Mouse (Mus musculus) activated CD4-positive, CD25-positive, alpha-beta regulatory T cell, adult 4 months (primary cell): ENCODE measurements at regions not wholly inside any gene's neighbourhood (a gene's known extent, or its start where the extent isn't known, plus 50 kb on each side); places are given as distances from the start of the nearest gene placed in this dataset.

Experiments used
- ATAC-seq: one replicate; pipeline ENCODE4 v1.8.0; 2017

DNA sequence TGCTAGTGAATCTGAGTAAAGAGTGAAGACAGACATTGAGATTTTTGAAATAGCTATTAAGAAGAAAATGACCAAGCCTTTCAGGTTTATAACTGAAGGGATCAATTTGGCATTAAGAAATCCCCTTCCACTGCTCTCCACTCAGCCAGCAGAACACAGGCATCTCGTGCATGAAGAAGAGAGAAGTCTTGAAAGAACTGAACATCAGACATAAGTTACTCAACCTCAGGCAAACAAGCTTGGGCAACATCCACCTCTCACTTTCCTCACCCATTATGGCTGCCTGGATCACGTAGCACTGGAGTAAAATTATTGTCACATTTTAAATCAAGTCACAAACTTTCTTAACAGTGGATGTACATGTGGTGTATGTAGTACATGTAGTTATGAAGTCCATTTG is 115.6 kb upstream of the Otogl start:
- no peak for ATAC-seq

DNA sequence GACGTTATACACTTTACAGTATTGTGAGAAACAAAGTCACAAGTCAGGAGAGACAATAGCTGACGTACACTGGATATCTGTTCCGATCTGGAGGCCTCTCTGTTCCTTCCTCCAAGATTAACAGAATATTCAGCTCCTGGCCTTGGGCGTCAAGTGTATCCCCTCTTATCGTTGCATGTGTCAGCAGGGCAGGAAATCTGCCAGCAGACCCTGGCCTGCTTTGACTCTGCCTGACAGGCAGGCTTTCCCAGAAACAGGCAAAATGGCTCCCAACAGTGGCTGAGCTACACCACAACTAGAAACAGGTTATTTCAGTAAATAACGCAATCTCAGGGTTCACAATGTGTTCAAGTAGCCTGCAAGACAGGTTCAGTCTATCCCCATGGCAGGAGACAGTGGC is 112.3 kb upstream of the Otogl start:
- ATAC-seq, result no peak

DNA sequence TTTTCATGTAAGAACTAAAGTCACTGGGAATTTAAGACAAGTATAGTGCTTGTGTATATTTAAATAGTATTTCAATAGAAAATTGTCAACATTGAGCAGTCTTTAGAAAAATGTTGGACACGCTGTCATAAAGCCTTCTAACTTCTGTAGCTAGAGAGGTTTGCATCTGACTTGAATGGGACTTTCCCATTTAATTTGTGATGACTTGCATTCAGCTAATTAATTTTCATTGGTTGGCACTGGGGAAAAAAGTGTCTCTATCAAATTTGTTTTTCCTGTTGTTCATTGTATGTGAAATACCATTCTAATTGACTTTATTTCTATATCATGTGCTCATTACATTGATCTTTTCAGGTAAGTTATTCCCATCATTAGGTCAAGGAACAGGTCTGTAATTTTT is 104.6 kb upstream of the Otogl start:
- ATAC-seq, result no peak

DNA sequence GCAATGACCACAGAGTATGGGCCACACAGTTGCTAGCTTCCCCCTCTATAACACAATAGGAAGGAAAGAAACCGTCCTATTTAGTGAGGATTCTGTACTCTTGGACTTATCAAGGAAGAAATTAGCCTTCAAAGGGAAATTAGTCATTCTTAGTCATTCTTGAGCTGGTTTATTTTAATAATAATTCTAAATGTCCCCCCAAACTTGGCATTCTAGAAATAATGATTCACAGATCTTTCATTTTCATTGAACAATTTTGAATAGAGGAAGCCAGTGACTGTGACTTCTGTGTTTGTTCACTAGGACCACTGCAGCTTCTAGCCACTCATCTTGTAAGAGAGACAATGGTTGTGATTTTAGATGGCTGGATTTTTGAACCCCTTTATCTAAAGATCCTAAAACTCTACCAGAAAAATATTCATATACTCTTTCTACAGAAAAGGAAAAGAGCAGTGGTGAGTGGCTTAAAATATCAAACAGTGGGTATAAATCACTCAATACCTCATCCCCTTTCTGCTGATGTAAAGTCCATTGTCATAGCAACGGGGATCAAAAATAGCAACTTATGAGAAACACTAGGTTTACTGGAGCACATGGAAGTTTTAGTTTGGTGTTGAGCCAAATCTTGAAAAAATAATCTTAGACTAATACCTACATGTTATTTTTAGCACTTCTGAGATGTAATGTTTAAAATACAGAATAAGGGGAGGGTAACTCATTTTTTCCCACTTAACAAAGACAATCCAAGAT is 83.1 kb upstream of the Otogl start:
- no peak for ATAC-seq

DNA sequence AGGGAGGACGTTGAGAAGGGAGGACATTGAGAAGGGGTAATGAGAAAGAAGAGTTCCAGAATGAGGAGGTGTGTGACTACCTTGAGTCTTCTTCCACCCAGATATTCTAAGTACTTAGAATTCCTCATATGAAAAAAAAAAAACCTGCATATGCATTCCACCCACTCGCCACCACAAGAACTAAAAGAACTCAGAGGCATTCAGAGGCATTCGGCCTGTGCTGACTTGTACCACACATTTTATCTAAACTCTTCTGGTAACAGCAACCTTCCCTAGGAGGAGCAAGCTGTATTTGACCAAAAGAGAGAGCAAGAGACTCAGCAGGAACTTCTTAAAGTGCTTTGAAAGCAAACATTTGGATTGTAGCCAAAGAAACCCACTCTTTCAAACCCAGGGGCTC is 80.7 kb upstream of the Otogl start:
- no peak for ATAC-seq

DNA sequence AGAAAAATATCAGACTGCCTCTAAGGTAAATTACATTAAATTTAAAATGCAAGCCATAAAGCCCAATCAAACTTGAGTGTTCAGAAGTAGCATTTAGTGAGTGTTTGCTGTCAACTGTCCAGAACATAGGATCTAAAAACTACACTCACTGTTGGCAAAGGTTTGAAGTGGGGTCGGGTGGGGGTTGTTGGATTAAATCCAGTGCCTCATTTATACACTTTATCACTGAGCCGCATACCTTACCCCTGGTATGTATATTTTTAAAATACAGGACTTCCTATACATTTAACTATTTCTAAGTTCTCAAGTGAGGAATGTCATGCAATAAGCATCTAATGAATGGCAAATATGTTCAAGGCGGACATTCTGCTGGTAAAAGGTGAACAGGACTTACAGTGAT is 78.6 kb upstream of the Otogl start:
- ATAC-seq, result no peak

DNA sequence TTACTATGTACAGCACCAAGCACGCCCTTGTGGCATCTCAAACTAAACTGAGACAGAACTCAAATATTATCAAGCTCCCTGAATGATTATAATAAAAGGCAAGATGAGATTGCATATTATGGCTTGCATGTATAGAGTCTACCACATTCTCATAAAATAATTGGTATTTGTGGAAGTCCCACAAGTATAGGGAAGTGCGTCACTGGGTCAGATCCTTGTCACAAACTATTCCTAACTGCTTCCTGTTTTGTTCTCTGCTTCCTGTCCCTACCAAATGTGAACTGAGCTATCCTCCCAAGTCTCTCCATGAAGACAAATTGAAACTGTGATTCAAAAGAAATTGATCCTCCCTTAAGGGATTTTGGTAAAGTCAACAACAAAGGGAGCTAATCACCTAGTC is 78.0 kb upstream of the Otogl start:
- ATAC-seq, result no peak

DNA sequence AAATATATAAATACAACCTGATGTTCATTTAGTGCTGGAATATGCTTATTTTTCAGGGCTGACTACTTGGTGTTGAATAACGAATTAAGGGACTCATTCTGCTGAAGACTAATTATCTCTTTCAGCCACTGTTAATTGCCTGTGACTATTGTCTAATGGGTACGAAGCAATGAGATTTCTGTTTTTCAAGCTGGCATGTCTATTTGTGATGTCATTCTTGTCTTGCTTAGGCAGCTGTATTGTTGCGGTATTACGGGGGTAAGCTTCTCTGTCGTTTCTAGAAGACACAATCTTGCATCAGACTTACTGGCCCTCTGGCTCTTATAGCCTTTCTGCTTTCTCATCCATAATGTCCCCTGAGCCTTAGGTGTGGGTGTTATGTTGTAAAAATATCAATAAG is 70.7 kb upstream of the Otogl start:
- no peak for ATAC-seq

DNA sequence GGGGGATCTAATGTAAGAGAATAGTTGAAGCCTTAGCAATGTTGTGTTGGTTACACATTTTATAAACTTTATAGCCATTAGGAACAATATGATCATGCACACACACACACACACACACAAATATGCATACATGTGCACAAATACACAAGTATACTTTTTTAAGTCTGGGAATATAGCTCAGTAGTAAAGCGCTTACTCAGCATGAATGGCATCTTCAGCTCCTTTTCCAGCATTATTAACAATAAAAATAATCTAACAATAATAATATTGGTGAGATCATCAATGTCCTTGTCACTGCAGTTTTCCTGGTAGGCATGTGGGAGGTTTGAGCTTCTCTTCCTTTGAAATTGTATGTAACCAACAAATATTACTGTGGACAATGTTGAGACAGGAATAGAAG is 70.1 kb upstream of the Otogl start:
- no peak for ATAC-seq

DNA sequence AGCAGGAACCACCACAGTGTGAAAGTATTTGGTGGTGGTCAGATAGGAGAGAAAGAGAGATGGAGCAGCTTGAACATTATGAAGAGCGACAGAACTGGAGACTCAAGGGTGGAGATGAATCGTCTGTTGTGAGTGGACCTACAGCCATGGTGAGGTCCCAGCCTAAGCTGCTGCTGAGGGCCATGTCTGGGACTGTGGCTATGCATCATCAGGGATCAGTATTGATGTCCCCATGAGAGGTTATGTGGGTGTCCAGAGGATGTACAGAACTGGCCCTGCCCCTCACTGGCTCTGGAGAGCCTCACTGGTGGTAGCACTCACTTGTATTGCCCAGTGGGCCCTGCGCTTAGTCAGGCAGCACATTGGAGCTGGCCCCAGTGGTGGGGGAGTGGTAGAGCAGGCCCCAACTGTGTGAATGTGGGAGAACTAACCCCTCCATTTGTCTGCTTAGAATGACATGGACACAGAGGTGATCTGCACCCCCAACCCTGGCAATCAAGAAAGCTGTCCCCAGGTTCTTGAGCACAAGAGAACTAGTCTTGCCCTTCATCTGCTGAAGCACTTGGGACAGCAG is 64.5 kb upstream of the Otogl start:
- ATAC-seq, result no peak

DNA sequence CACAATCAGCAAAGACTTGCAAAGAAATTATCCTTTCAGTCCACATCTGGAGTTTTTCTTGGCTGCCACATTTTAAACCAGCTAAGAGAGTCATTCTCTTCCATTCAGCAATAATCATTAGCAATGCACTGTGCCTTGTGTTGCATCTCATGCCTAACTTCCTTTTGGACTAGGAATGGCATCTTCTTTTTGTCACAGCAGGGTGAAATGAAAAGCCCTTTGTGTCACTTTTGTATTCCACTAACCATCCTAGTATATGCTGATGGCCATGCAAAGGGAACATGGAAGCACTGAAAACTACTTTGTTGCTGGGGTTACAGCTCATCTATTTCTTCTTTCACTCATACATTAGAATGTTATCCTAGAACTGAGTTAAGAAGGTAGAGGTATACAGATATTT is 59.8 kb upstream of the Otogl start:
- no peak for ATAC-seq

DNA sequence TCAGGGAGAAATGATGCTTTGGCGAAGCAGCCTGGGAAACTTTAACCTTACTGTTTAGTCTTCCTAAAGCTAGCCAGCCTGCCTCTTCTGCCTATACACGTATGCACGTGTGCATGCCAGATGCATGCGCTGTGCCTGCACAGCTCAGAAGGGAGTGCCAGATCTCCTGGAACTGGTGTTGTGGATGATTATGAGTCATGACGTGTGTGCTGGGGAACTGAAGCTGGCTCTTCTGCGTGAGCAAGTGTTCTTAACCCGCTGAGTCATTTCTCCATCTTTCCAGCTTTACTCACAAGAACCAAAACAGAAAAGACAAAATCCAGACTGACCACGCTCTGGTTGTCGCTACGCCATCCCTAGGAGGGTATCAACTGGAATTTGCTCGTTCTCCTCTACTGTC is 55.1 kb upstream of the Otogl start:
- no peak for ATAC-seq

DNA sequence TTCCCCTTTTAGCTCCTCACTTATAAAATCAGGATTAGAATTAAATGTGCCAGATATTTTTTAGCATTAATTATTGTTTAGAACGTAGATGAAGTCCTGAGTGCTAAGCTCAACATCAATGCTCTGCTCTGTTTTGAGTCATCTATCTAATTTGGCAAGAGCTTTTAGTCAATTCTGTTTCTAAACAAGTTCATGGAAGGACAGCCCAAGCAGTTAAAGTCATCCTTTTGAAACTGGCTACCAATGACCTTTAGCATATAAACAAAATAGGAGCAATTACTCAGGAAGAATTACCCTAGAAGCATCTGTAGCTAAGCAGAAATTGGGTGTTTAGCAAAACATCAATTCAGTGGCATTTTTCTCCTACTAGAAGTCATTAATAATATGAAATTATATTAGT is 52.1 kb upstream of the Otogl start:
- ATAC-seq, result no peak

DNA sequence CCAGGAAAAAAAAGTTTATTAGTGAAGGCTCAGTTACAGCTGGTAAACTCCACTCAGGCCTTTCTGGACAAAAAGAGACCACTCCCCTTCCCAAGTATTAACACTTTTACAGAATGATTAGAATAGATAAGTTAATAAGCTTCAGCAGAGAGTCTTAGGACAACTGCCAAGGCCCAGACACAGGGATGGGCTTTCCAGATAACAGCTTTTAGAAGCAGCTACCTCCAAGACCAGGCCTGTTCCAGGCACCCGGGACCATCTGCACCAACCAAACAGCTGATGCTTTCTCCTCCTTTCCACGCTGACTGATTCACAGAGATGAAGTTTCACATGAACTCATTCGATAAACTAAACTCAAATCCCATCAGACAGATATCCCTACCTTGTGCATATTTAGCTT is 50.2 kb upstream of the Otogl start:
- ATAC-seq, result no peak
